Mouse (Mus musculus): Measurements from ENCODE around the gene Brap.
"Not testable (repeated sequence)": the region's sequence is repeated elsewhere in the genome, so short reads cannot be mapped to it uniquely, and the experiment has no call there.

The Brap gene

GRCm38 (mm10) chr5:121660059-121660896 is at the start of gene Brap, which contains the start of gene Acad10:
TSS of gene Brap (plus strand) at chr5:121660563.
TSS of gene Acad10 (minus strand) at chr5:121660514.
- peak; percentile 98 for DNase-seq

- no peak for DNase-seq
These were observed 48.3 kb upstream of the Brap start for GRCm38 (mm10) chr5:121612036-121612435.

GRCm38 (mm10) chr5:121614921-121615320 is 45.4 kb upstream of the Brap start:
- not testable (repeated sequence) for DNase-seq

GRCm38 (mm10) chr5:121618592-121619513 is 41.5 kb upstream of the Brap start, which contains the start of gene Acad12:
TSS of gene Acad12 (minus strand) at chr5:121618938.
- peak; percentile 91 to 94 for DNase-seq

DNA sequence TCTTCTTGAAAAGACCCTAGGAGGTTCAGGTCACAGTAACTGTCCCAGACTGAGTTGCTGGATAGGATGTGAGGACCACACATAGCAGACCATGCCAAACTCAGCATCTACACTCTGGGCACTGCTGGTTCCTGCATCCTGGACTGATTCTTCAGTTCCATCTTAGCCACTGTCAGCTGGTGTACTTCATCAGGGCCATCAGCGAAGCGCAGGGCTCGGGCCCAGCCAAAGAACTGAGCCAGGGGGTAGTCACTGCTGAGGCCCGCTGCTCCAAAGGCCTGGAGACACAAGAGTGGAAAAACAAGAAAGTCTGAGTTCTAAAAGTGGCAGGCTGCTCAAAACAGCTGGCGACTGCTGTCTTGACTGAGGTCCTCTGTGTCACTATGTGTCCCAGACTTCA is 39.3 kb upstream of the Brap start:
- no peak for DNase-seq

DNA sequence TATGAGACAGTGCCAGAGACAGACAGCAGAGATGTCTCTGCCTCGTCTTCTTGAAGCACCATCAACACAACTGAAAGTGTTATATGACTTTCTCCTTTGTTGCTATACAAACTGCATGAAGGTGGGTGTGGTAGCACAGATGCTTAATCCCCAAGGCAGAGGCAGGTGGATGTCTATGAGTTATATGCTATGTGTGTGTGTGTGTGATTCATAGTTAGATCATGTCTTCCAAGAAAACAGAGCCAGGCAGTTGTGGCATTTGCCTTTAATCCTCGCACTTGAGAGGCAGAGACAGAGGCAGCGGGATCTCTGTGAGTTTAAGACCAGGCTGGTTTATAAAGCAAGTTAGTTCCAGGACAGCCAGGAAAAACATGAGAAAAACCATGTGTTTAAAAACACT is 37.1 kb upstream of the Brap start:
- DNase-seq = no peak

GRCm38 (mm10) chr5:121627871-121628270 is 32.5 kb upstream of the Brap start:
- peak; percentile 87 to 91 for DNase-seq

DNA sequence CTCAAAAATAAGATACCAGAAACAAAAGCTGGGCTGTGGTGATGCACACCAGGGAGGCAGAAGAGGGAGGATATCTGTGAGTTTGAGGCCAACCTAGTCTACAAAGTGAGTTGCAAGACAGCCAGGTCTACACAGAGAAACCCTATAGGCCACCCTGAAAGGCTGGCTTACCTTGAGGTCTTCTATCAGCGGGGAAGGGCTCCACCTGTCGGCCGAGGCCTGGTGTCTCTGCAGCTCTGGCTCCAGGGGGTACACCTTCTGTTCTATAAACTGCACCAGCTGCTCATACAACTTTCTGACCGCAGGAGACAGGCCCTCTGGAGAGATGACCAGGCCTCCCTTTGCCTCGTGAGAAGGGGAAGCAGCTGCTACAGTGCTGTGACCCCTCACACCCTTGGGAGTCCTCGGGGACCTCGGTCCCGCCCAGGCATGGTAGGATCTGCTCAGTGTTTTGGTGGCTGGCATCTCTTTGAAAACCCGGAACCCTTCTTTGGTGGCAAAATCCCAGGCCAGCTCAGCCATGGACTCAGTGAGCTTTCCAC is 29.2 kb upstream of the Brap start:
- peak; percentile 45 to 53 for DNase-seq

- DNase-seq = no peak
These were observed 27.6 kb upstream of the Brap start for GRCm38 (mm10) chr5:121632804-121633203.

- no peak for DNase-seq
These were observed 25.7 kb upstream of the Brap start for GRCm38 (mm10) chr5:121634668-121635067.

GRCm38 (mm10) chr5:121637296-121637695 is 23.1 kb upstream of the Brap start:
- no peak for DNase-seq

DNA sequence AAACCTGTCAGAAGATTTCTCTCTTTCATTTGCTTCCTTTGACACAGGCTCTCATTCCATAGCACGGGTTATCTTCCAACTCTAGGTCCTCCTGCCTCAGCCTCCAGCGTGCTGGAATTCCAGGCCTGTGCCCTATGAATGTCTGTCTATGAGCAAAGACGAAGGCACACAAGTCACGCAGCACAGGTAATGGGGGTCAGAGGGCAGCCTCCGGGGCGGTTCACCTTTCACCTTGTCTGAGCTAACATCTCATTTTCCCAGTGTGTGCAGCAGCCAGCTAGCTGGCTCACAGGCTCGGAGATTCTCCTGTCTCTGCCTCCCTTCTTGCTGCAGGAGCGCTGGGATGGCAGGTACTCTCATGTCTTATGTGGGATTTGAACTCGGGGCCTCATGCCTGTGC is 20.8 kb upstream of the Brap start:
- DNase-seq = no peak

- DNase-seq = no peak
These were observed 11.2 kb upstream of the Brap start for GRCm38 (mm10) chr5:121649134-121649533.

DNA sequence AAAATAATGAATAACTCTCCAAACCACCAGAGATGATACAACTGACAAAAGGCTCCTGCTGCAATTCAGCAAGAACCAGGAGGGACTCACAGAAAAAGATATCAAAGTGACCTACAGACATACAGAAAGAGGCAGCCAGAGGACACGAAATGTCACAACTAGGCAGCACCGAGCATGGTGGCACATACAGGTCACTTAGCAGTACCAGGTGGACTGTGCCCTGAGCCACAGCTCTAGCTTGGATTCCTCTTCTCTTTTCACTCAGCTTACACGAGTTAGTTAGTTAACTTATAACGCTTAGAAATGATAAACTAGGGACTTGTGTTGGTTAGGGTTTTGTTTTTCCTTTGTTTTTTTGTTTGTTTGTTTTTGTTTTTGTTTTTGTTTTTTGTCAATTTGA is 5.8 kb upstream of the Brap start:
- DNase-seq = no peak

DNA sequence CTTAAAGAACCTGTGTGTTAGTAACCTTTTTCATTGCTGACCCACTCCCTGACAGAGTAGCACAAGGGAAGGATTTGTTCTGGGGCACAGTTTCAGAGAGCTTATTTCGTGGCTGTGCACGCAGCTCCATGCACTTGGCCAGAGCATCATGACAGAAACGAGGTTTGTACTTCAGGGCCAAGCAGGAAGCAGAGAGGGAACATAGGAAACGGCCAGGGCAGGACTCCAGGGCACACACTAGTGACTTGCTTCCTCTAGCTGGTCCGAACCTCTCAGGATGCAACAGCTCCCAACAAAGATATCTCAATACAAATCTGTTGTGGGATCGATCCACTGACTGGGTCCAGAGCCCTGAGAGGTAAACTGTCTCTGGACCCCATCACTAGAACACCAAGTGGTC is 3.5 kb upstream of the Brap start:
- not testable (repeated sequence) for DNase-seq

- DNase-seq = not testable (repeated sequence)
These were observed 2.7 kb upstream of the Brap start for GRCm38 (mm10) chr5:121657656-121658055.

- DNase-seq = no peak
These were observed 513 bp downstream of the Brap start for GRCm38 (mm10) chr5:121660897-121661254.

GRCm38 (mm10) chr5:121661494-121661893 is 1.1 kb downstream of the Brap start:
- no peak for DNase-seq

- DNase-seq = no peak
These were observed 3.1 kb downstream of the Brap start for GRCm38 (mm10) chr5:121663456-121663855.

GRCm38 (mm10) chr5:121664078-121664477 is 3.7 kb downstream of the Brap start:
- DNase-seq = peak; percentile 25 to 41

- DNase-seq = no peak
These were observed 4.6 kb downstream of the Brap start for GRCm38 (mm10) chr5:121664971-121665370.

- DNase-seq = no peak
These were observed 6.7 kb downstream of the Brap start for GRCm38 (mm10) chr5:121667067-121667466.

GRCm38 (mm10) chr5:121668411-121668810 is 8.0 kb downstream of the Brap start:
- DNase-seq = no peak

Data from cerebellum, postnatal 10 days (tissue).